Mouse (Mus musculus) myocyte (in vitro differentiated cells): Measurements from ENCODE around the gene Scgb1b15. TPM values are rescaled to one million over a fixed set of nuclear protein-coding genes. Genes with fewer than 3 reads are reported as not detected.
"Not testable (repeated sequence)": the region's sequence is repeated elsewhere in the genome, so short reads cannot be mapped to it uniquely, and the experiment has no call there.

Source experiments
- H3K27me3 ChIP-seq: one replicate; pipeline ENCODE4 v1.6.1; 2011; ENCODE audit not compliant: control insufficient read depth, insufficient read depth, insufficient read length
- H3K36me3 ChIP-seq: one replicate; pipeline ENCODE4 v1.6.1; 2011; ENCODE audit not compliant: control insufficient read depth, insufficient read depth
- H3K4me2 ChIP-seq: one replicate; pipeline ENCODE4 v1.6.1; 2011; ENCODE audit warnings: low read depth, control low read depth
- H3K4me3 ChIP-seq: one replicate; pipeline ENCODE4 v1.5.1; 2011; ENCODE audit warnings: mild to moderate bottlenecking, control low read depth, moderate library complexity
- H3K79me2 ChIP-seq: one replicate; pipeline ENCODE4 v1.6.1; 2011; ENCODE audit not compliant: control insufficient read depth, insufficient read depth
- H3ac ChIP-seq: one replicate; pipeline ENCODE4 v1.6.1; 2011; ENCODE audit not compliant: control insufficient read depth, insufficient read length
- polyA plus RNA-seq: library from polyadenylated mRNA; unstranded; fragments of >200 nt; fragmentation: generic; extraction: Trizol; gene quantifications from one replicate; pipeline ENCODE4 v1.2.1, GENCODE M21; 2012; ENCODE audit warnings: missing spikeins

Gene Scgb1b15
- not detected for polyA plus RNA-seq

GRCm38 (mm10) chr7:32836254-32836653, at the start of gene Scgb1b15:
TSS of gene Scgb1b15 (plus strand) at chr7:32836554.
- not testable (repeated sequence) for H3K36me3 ChIP-seq

GRCm38 (mm10) chr7:32829562-32829961, 6.8 kb upstream of the Scgb1b15 start, which contains the start of gene Scgb2b15:
TSS of gene Scgb2b15 (minus strand) at chr7:32829662.
- not testable (repeated sequence) for H3K27me3 ChIP-seq, H3K4me2 ChIP-seq, H3K79me2 ChIP-seq, H3ac ChIP-seq, H3K4me3 ChIP-seq, H3K36me3 ChIP-seq

More at GRCm38 (mm10) chr7:32836254-32836653, at the start of gene Scgb1b15:
- H3K4me3 ChIP-seq, H3K27me3 ChIP-seq, H3K4me2 ChIP-seq, H3K79me2 ChIP-seq, H3ac ChIP-seq: not testable (repeated sequence)

Other genes with a start within 250 kb of the Scgb1b15 start
- gene Scgb2b15, start 6.9 kb upstream of the Scgb1b15 start, polyA plus RNA-seq: not detected
- not detected for gene Scgb2b17, start 220.0 kb downstream of the Scgb1b15 start, polyA plus RNA-seq
- gene Scgb1b17, start 226.9 kb downstream of the Scgb1b15 start, polyA plus RNA-seq: not detected